Mouse (Mus musculus) hindbrain, embryonic 15.5 days (tissue): ENCODE data around the gene Cep128. TPM values are rescaled to one million over a fixed set of nuclear protein-coding genes. Genes with fewer than 3 reads are reported as not detected.

ENCODE experiments used
- ATAC-seq: fragments of 200-750 bp; cut with Nextera tagmentation; 2 replicates; pipeline ENCODE4 v1.8.0; 2017; ENCODE audit warnings: low read depth, moderate number of reproducible peaks, moderate TSS enrichment; ENCODE audit not compliant: low FRiP score
- H3K27ac ChIP-seq: fragments of 300-500 bp; sonication (generic); replicated peaks from 2 replicates; pipeline ENCODE4 v1.5.1; 2015; ENCODE audit warnings: mild to moderate bottlenecking, inconsistent platforms
- H3K27me3 ChIP-seq: fragments of 300-500 bp; sonication (generic); 2 replicates; pipeline ENCODE4 v1.6.1; 2015; ENCODE audit warnings: control low read depth, inconsistent platforms
- H3K36me3 ChIP-seq: fragments of 300-500 bp; sonication (generic); 2 replicates; pipeline ENCODE4 v1.6.1; 2015; ENCODE audit warnings: control low read depth, inconsistent platforms
- H3K4me1 ChIP-seq: fragments of 300-500 bp; sonication (generic); replicated peaks from 2 replicates; pipeline ENCODE4 v1.6.1; 2015; ENCODE audit warnings: control low read depth, inconsistent platforms
- H3K4me2 ChIP-seq: fragments of 300-500 bp; sonication (generic); 2 replicates; pipeline ENCODE4 v1.6.1; 2015; ENCODE audit warnings: moderate library complexity, mild to moderate bottlenecking, inconsistent platforms
- H3K4me3 ChIP-seq: fragments of 300-500 bp; sonication (generic); 2 replicates; pipeline ENCODE4 v1.5.1; 2015; ENCODE audit warnings: mild to moderate bottlenecking, inconsistent platforms
- H3K9ac ChIP-seq: fragments of 300-500 bp; sonication (generic); 2 replicates; pipeline ENCODE4 v1.6.1; 2015; ENCODE audit warnings: inconsistent platforms
- H3K9me3 ChIP-seq: fragments of 300-500 bp; sonication (generic); 2 replicates; pipeline ENCODE4 v1.6.1; 2016; ENCODE audit warnings: control low read depth, inconsistent platforms
- WGBS: fragments of 180-500 bp; shearing (Covaris S2); methylation state at CpG from one replicate; pipeline ENCODE4 v1.1.7; 2015; 5-methylcytosine and 5-hydroxymethylcytosine counted together
- polyA plus RNA-seq: library from polyadenylated mRNA; unstranded; fragments of >200 nt; fragmentation: Nextera tagmentation; extraction: Ambion mirVana; gene quantifications from 2 replicates; pipeline ENCODE4 v1.2.1, GENCODE M21; 2015

Gene Cep128
- polyA plus RNA-seq = 3.6 and 4.2 TPM in 2 replicates

- Histone ChIP-seq H3K4me2 (peak within 1 kb of the TSS; percentile 92), H3K36me3 (no peaks in the 10 kb centered on the region), H3K4me3 (peak within 1 kb of the TSS; percentile 55), H3K9me3 (no peaks in the 10 kb centered on the region), H3K4me1 (peaks cover 5% of the 10 kb centered on the region), H3K9ac (peak within 1 kb of the TSS; percentile 40), H3K27me3 (no peaks in the 10 kb centered on the region), H3K27ac (no peak within 1 kb of the TSS)
- 1% methylated on average over 27 of the region's 27 CpGs for WGBS
- peak; percentile 100 for ATAC-seq
Measured at GRCm38 (mm10) chr12:91384281-91385017, at the start of gene Cep128, which contains the start of gene Tshr. Gene Cep128, minus strand, starts transcription at chr12:91384409. Gene Tshr, plus strand, starts transcription at chr12:91384563.

GRCm38 (mm10) chr12:91427129-91427528 is 42.9 kb upstream of the Cep128 start:
- no peak for ATAC-seq
- Histone ChIP-seq H3K36me3 (no peaks in the 10 kb centered on the region), H3K4me2 (no peak overlapping the region), H3K4me3 (no peak overlapping the region), H3K27ac (no peak overlapping the region), H3K27me3 (no peaks in the 10 kb centered on the region), H3K9ac (no peak overlapping the region), H3K4me1 (no peaks in the 10 kb centered on the region; the same call in 1 of the 2 replicates), H3K9me3 (no peaks in the 10 kb centered on the region)
- WGBS = 55% methylated on average over 2 of the region's 2 CpGs

GRCm38 (mm10) chr12:91426499-91426898 is 42.3 kb upstream of the Cep128 start:
- Histone ChIP-seq H3K36me3 (no peaks in the 10 kb centered on the region), H3K9ac (no peak overlapping the region), H3K27ac (no peak overlapping the region), H3K4me1 (no peaks in the 10 kb centered on the region; the same call in 1 of the 2 replicates), H3K27me3 (no peaks in the 10 kb centered on the region), H3K9me3 (no peaks in the 10 kb centered on the region), H3K4me3 (no peak overlapping the region), H3K4me2 (no peak overlapping the region)
- ATAC-seq = no peak
- WGBS = 28% methylated on average over 4 of the region's 4 CpGs

- Histone ChIP-seq H3K9ac (no peak overlapping the region), H3K36me3 (no peaks in the 10 kb centered on the region), H3K4me2 (no peak overlapping the region), H3K4me1 (no peaks in the 10 kb centered on the region; the same call in 1 of the 2 replicates), H3K27ac (no peak overlapping the region), H3K27me3 (no peaks in the 10 kb centered on the region), H3K9me3 (no peaks in the 10 kb centered on the region), H3K4me3 (no peak overlapping the region)
- ATAC-seq = no peak
- 67% methylated on average over 11 of the region's 11 CpGs for whole genome bisulfite sequencing
Measured at GRCm38 (mm10) chr12:91423125-91423820, 39.1 kb upstream of the Cep128 start.

- Histone ChIP-seq H3K9ac (no peak overlapping the region), H3K36me3 (no peaks in the 10 kb centered on the region), H3K27ac (no peak overlapping the region), H3K9me3 (no peaks in the 10 kb centered on the region), H3K4me3 (no peak overlapping the region), H3K4me1 (no peaks in the 10 kb centered on the region; the same call in 1 of the 2 replicates), H3K27me3 (0 out of 2 replicates have a peak, but pooled peaks cover 8% of the 10 kb centered on the region), H3K4me2 (no peak overlapping the region)
- no peak for ATAC-seq
- WGBS = 71% methylated on average over 9 of the region's 9 CpGs
Measured at GRCm38 (mm10) chr12:91421272-91421671, 37.1 kb upstream of the Cep128 start.

GRCm38 (mm10) chr12:91418791-91419190 is 34.6 kb upstream of the Cep128 start:
- Histone ChIP-seq H3K4me1 (no peaks in the 10 kb centered on the region; the same call in 1 of the 2 replicates), H3K4me3 (no peak overlapping the region), H3K27me3 (0 out of 2 replicates have a peak, but pooled peaks cover 8% of the 10 kb centered on the region), H3K36me3 (no peaks in the 10 kb centered on the region), H3K27ac (no peak overlapping the region), H3K4me2 (no peak overlapping the region), H3K9me3 (no peaks in the 10 kb centered on the region), H3K9ac (no peak overlapping the region)
- ATAC-seq = no peak
- WGBS = 52% methylated on average over 7 of the region's 7 CpGs

GRCm38 (mm10) chr12:91416828-91417227 is 32.6 kb upstream of the Cep128 start:
- no peaks in the 10 kb centered on the region for H3K36me3 ChIP-seq
- 77% methylated on average over 7 of the region's 7 CpGs for WGBS
- H3K27ac ChIP-seq = no peak overlapping the region
- no peak for ATAC-seq
- peaks cover 18% of the 10 kb centered on the region for H3K4me1 ChIP-seq
- H3K9me3 ChIP-seq = no peaks in the 10 kb centered on the region
- no peak overlapping the region for H3K4me2 ChIP-seq
- H3K4me3 ChIP-seq = no peak overlapping the region
- no peak overlapping the region for H3K9ac ChIP-seq
- 0 out of 2 replicates have a peak, but pooled peaks cover 8% of the 10 kb centered on the region for H3K27me3 ChIP-seq

- 69% methylated on average over 6 of the region's 6 CpGs for WGBS
- H3K36me3 ChIP-seq = no peaks in the 10 kb centered on the region
- no peak for ATAC-seq
- no peaks in the 10 kb centered on the region for H3K9me3 ChIP-seq
- peaks cover 18% of the 10 kb centered on the region for H3K4me1 ChIP-seq
- no peak overlapping the region for H3K4me2 ChIP-seq
- no peak overlapping the region for H3K27ac ChIP-seq
- H3K4me3 ChIP-seq = no peak overlapping the region
- H3K27me3 ChIP-seq = 0 out of 2 replicates have a peak, but pooled peaks cover 8% of the 10 kb centered on the region
- no peak overlapping the region for H3K9ac ChIP-seq
Measured at GRCm38 (mm10) chr12:91415112-91415511, 30.9 kb upstream of the Cep128 start.

GRCm38 (mm10) chr12:91412461-91413182 is 28.4 kb upstream of the Cep128 start:
- no peak overlapping the region for H3K9ac ChIP-seq
- H3K4me2 ChIP-seq = no peak overlapping the region
- 0 out of 2 replicates have a peak, but pooled peaks cover 3% of the 10 kb centered on the region for H3K27me3 ChIP-seq
- no peaks in the 10 kb centered on the region for H3K9me3 ChIP-seq
- 17% methylated on average over 7 of the region's 7 CpGs for WGBS
- H3K36me3 ChIP-seq = no peaks in the 10 kb centered on the region
- H3K4me1 ChIP-seq = peaks cover 18% of the 10 kb centered on the region
- peak overlapping the region; percentile 26; the same call in 1 of the 2 replicates for H3K27ac ChIP-seq
- no peak overlapping the region for H3K4me3 ChIP-seq
- peak; percentile 89 for ATAC-seq

- no peaks in the 10 kb centered on the region; the same call in 1 of the 2 replicates for H3K27me3 ChIP-seq
- WGBS = 92% methylated on average over 4 of the region's 4 CpGs
Measured at GRCm38 (mm10) chr12:91410306-91410705, 26.1 kb upstream of the Cep128 start.

GRCm38 (mm10) chr12:91401049-91401352 is 16.8 kb upstream of the Cep128 start:
- H3K4me1 ChIP-seq = peaks cover 10% of the 10 kb centered on the region
- no peaks in the 10 kb centered on the region for H3K36me3 ChIP-seq
- peaks cover 17% of the 10 kb centered on the region; the same call in 1 of the 2 replicates for H3K27me3 ChIP-seq
- H3K9ac ChIP-seq = peak overlapping the region; percentile 34
- no peak overlapping the region for H3K27ac ChIP-seq
- 5% methylated on average over 12 of the region's 12 CpGs for WGBS
- peak overlapping the region; percentile 88 for H3K4me2 ChIP-seq
- H3K4me3 ChIP-seq = peak overlapping the region; percentile 49
- no peak; the same call in 1 of the 2 replicates for ATAC-seq
- no peaks in the 10 kb centered on the region for H3K9me3 ChIP-seq

More at GRCm38 (mm10) chr12:91410306-91410705, 26.1 kb upstream of the Cep128 start:
- no peak for ATAC-seq
- Histone ChIP-seq H3K4me3 (no peak overlapping the region), H3K4me2 (no peak overlapping the region), H3K4me1 (peaks cover 18% of the 10 kb centered on the region), H3K9ac (no peak overlapping the region), H3K36me3 (no peaks in the 10 kb centered on the region), H3K9me3 (no peaks in the 10 kb centered on the region), H3K27ac (no peak overlapping the region)
